Mouse (Mus musculus): ENCODE measurements around the gene Akap6. TPM values are rescaled to one million over a fixed set of nuclear protein-coding genes. Genes with fewer than 3 reads are reported as not detected.

Gene Akap6
- polyA plus RNA-seq, 1 experiment from 2014 or later = 6.1 TPM

DNA sequence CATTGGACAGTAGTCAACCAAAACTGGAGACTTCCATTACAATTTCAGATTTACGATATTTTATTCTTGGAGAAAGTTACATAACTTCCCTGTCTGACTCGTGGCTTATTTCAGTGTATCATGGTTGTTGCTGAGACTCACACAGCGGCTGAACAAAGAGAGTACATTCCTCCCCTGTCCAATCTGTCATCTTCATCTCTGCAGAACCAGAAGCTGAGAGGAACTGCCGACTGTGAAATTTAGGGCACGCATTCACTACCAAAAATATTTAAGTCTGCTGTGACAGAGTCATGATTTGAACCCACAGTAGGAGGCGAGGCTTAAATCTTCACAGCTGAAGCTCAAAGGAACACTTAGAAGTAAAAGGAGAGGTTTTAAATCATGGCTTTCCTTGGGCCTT lies 134.0 kb downstream of the Akap6 start:
- Histone ChIP-seq H3K27me3 (replicated peaks) (no peaks in the 10 kb centered on the region), H3K4me3 (no peak overlapping the region), H3K9ac (no peak overlapping the region), H3K36me3 (no peaks in the 10 kb centered on the region), H3K27ac (replicated peaks) (no peak overlapping the region), H3K9me3 (no peaks in the 10 kb centered on the region), H3K4me2 (no peak overlapping the region), H3K4me1 (peaks cover 56% of the 10 kb centered on the region)
- 51% methylated on average over 6 of the region's 6 CpGs for WGBS
- ATAC-seq (ENCODE audit: extremely low read depth, insufficient number of reproducible peaks, low FRiP score, low TSS enrichment) = no peak

DNA sequence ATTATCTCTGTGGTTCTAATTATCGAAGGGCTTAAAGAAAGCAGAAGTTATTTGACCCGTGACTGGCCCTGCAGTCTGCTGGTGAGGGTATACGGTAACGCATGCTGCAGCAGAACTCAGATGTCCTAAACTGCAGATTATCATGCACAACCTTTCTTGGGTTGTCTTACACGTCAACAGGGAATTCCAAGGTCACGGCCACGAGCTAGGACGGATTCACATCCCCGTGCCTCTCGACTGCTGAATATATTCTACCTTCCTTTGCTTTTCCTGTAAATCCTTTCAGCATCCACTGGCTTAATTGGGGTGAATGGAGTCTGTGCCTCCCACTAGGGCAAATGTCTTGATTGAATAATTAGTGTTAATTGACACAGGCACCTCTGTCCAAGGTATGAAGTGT lies 134.9 kb downstream of the Akap6 start:
- Histone ChIP-seq H3K27me3 (replicated peaks) (no peaks in the 10 kb centered on the region), H3K27ac (replicated peaks) (peak overlapping the region; percentile 74), H3K9ac (no peak overlapping the region), H3K4me2 (peak overlapping the region; percentile 24; the same call in 1 of the 2 replicates), H3K4me1 (peaks cover 49% of the 10 kb centered on the region), H3K9me3 (no peaks in the 10 kb centered on the region), H3K4me3 (no peak overlapping the region), H3K36me3 (no peaks in the 10 kb centered on the region)
- ATAC-seq (ENCODE audit: extremely low read depth, insufficient number of reproducible peaks, low FRiP score, low TSS enrichment) = no peak
- 26% methylated on average over 10 of the region's 10 CpGs for WGBS

DNA sequence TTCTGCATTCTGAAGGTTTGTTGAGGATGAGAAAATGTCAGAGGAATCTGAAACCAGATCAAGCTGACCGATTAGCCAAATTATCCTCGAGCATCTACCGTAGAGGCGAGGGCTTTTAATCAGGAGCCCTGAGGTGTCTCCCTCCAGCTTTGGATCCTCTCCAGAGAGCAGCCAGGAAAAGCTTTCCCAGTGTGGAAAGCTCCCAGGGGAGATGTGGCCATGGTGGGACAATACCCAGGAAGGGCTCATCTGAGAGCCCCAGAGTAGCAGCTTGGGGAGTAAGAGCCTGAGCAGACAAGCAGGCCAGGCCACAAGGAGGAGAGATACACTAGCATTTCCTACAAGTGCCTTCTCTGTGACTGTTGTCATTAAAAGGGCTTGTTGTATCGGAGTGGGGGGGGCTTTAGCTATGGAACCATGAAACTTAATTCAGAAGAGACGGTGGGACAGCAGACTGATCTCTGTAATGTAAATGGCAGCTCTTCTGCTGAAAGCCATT lies 135.6 kb downstream of the Akap6 start:
- WGBS = 41% methylated on average over 6 of the region's 6 CpGs
- ATAC-seq (ENCODE audit: extremely low read depth, insufficient number of reproducible peaks, low FRiP score, low TSS enrichment) = no peak
- Histone ChIP-seq H3K4me3 (no peak overlapping the region), H3K9ac (peak overlapping the region; percentile 6; the same call in 1 of the 2 replicates), H3K4me1 (peaks cover 46% of the 10 kb centered on the region), H3K36me3 (no peaks in the 10 kb centered on the region), H3K9me3 (no peaks in the 10 kb centered on the region), H3K27ac (replicated peaks) (peak overlapping the region; percentile 74), H3K27me3 (replicated peaks) (no peaks in the 10 kb centered on the region), H3K4me2 (peak overlapping the region; percentile 16)

GRCm38 (mm10) chr12:52835291-52835742 lies 136.1 kb downstream of the Akap6 start:
- H3K9me3 ChIP-seq = no peaks in the 10 kb centered on the region
- ATAC-seq (ENCODE audit: extremely low read depth, insufficient number of reproducible peaks, low FRiP score, low TSS enrichment) = no peak
- H3K36me3 ChIP-seq = no peaks in the 10 kb centered on the region
- H3K4me2 ChIP-seq = peak overlapping the region; percentile 16
- H3K27ac ChIP-seq (replicated peaks) = peak overlapping the region; percentile 74
- peak overlapping the region; percentile 6; the same call in 1 of the 2 replicates for H3K9ac ChIP-seq
- H3K4me1 ChIP-seq = peaks cover 43% of the 10 kb centered on the region
- H3K27me3 ChIP-seq (replicated peaks) = no peaks in the 10 kb centered on the region
- WGBS = 37% methylated on average over 6 of the region's 6 CpGs
- H3K4me3 ChIP-seq = no peak overlapping the region

- Histone ChIP-seq H3K9me3 (no peaks in the 10 kb centered on the region), H3K27ac (replicated peaks) (peak overlapping the region; percentile 68), H3K4me2 (peak overlapping the region; percentile 13; the same call in 1 of the 2 replicates), H3K9ac (no peak overlapping the region), H3K4me1 (peaks cover 38% of the 10 kb centered on the region), H3K27me3 (replicated peaks) (no peaks in the 10 kb centered on the region), H3K36me3 (no peaks in the 10 kb centered on the region), H3K4me3 (no peak overlapping the region)
- ATAC-seq (ENCODE audit: extremely low read depth, insufficient number of reproducible peaks, low FRiP score, low TSS enrichment) = no peak
- WGBS = 57% methylated on average over 12 of the region's 12 CpGs
Observed at GRCm38 (mm10) chr12:52835914-52836546, 136.8 kb downstream of the Akap6 start.

DNA sequence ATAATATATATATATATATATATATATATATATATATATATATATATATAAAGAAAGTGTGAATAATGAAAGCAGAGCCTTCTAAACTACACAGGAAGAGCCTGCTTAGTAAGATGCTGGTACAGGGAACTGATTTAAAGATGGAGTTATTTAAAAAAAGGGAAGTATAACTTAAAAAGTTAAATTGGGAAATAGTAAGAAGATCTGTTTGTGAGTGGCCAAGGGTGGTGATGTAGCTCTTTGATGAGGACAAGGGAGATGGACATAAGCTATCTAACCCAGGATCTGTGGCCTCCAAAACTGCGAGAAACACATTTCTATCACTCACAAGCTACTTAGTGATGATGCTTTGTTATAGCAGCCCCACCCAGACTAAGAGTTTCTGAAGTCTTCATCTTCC lies 146.8 kb downstream of the Akap6 start:
- H3K27ac ChIP-seq (replicated peaks) = no peak overlapping the region
- no peaks in the 10 kb centered on the region for H3K27me3 ChIP-seq (replicated peaks)
- 71% methylated on average over 1 of the region's 1 CpGs for WGBS
- peaks cover 31% of the 10 kb centered on the region for H3K4me1 ChIP-seq
- ATAC-seq (ENCODE audit: extremely low read depth, insufficient number of reproducible peaks, low FRiP score, low TSS enrichment) = no peak
- H3K9me3 ChIP-seq = no peaks in the 10 kb centered on the region
- no peak overlapping the region for H3K9ac ChIP-seq
- H3K4me2 ChIP-seq = no peak overlapping the region
- H3K36me3 ChIP-seq = no peaks in the 10 kb centered on the region
- no peak overlapping the region for H3K4me3 ChIP-seq

- Histone ChIP-seq H3K27ac (replicated peaks) (no peak overlapping the region), H3K9me3 (no peaks in the 10 kb centered on the region), H3K4me2 (no peak overlapping the region), H3K36me3 (no peaks in the 10 kb centered on the region), H3K4me1 (peaks cover 36% of the 10 kb centered on the region), H3K9ac (no peak overlapping the region), H3K27me3 (replicated peaks) (no peaks in the 10 kb centered on the region), H3K4me3 (no peak overlapping the region)
- no peak for ATAC-seq (ENCODE audit: extremely low read depth, insufficient number of reproducible peaks, low FRiP score, low TSS enrichment)
- WGBS = 77% methylated on average over 4 of the region's 4 CpGs
Observed at GRCm38 (mm10) chr12:52847020-52847419, 147.8 kb downstream of the Akap6 start.

- 0 out of 2 replicates have a peak, but pooled peaks have one; percentile 37 for ATAC-seq (ENCODE audit: extremely low read depth, insufficient number of reproducible peaks, low FRiP score, low TSS enrichment)
- 36% methylated on average over 14 of the region's 14 CpGs for WGBS
- no peaks in the 10 kb centered on the region for H3K27me3 ChIP-seq (replicated peaks)
- H3K4me3 ChIP-seq = peak overlapping the region; percentile 24; the same call in 1 of the 2 replicates
- no peaks in the 10 kb centered on the region for H3K36me3 ChIP-seq
- H3K4me2 ChIP-seq = peak overlapping the region; percentile 56
- H3K9ac ChIP-seq = peak overlapping the region; percentile 56
- peaks cover 46% of the 10 kb centered on the region for H3K4me1 ChIP-seq
- peak overlapping the region; percentile 71 for H3K27ac ChIP-seq (replicated peaks)
- no peaks in the 10 kb centered on the region for H3K9me3 ChIP-seq
Observed at GRCm38 (mm10) chr12:52847830-52848518, 148.8 kb downstream of the Akap6 start.

GRCm38 (mm10) chr12:52848519-52848855 lies 149.3 kb downstream of the Akap6 start:
- Histone ChIP-seq H3K4me3 (0 out of 2 replicates have a peak overlapping the region, but pooled peaks have one; percentile 24), H3K9me3 (no peaks in the 10 kb centered on the region), H3K27ac (replicated peaks) (peak overlapping the region; percentile 71), H3K4me1 (peaks cover 51% of the 10 kb centered on the region), H3K9ac (peak overlapping the region; percentile 56; the same call in 1 of the 2 replicates), H3K27me3 (replicated peaks) (no peaks in the 10 kb centered on the region), H3K36me3 (no peaks in the 10 kb centered on the region), H3K4me2 (peak overlapping the region; percentile 56)
- no peak for ATAC-seq (ENCODE audit: extremely low read depth, insufficient number of reproducible peaks, low FRiP score, low TSS enrichment)
- WGBS = 50% methylated on average over 7 of the region's 7 CpGs

DNA sequence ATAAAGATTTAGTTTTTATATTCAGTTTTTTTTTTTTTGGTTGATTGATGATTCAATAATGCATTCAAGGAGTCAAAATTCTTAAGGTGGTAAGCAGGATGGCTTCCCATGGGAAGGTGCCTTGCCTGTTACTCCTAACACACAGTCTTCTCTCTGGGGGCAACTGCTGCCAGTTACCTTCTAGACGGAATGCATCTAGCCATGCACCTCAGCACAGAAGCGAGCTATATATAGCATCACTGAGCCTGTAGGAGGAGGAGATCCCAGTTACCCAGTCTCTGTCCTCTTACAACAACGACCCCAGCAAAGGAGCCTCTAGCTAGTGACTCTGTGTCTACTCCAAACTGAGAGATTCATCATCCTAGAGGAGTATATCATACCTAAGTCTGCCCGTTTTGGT lies 150.1 kb downstream of the Akap6 start:
- Histone ChIP-seq H3K36me3 (no peaks in the 10 kb centered on the region), H3K9ac (no peak overlapping the region), H3K4me3 (no peak overlapping the region), H3K4me2 (no peak overlapping the region), H3K27me3 (replicated peaks) (no peaks in the 10 kb centered on the region), H3K27ac (replicated peaks) (no peak overlapping the region), H3K4me1 (peaks cover 59% of the 10 kb centered on the region), H3K9me3 (no peaks in the 10 kb centered on the region)
- 38% methylated on average over 4 of the region's 4 CpGs for WGBS
- no peak for ATAC-seq (ENCODE audit: extremely low read depth, insufficient number of reproducible peaks, low FRiP score, low TSS enrichment)

GRCm38 (mm10) chr12:52850332-52851036 lies 151.3 kb downstream of the Akap6 start:
- 69% methylated on average over 7 of the region's 7 CpGs for WGBS
- Histone ChIP-seq H3K27me3 (replicated peaks) (no peaks in the 10 kb centered on the region), H3K9ac (no peak overlapping the region), H3K27ac (replicated peaks) (peak overlapping the region; percentile 74), H3K4me1 (peaks cover 63% of the 10 kb centered on the region), H3K9me3 (no peaks in the 10 kb centered on the region), H3K4me3 (no peak overlapping the region), H3K36me3 (no peaks in the 10 kb centered on the region), H3K4me2 (no peak overlapping the region)
- no peak for ATAC-seq (ENCODE audit: extremely low read depth, insufficient number of reproducible peaks, low FRiP score, low TSS enrichment)

Measured in heart, embryonic 13.5 days (tissue).